Mouse (Mus musculus) forebrain, embryonic 11.5 days (tissue): Measurements from ENCODE around the gene Adh1. TPM values are rescaled to one million over a fixed set of nuclear protein-coding genes. Genes with fewer than 3 reads are reported as not detected.

Experiments
- ATAC-seq: fragments of 200-750 bp; cut with Nextera tagmentation; replicated peaks from 2 replicates; pipeline ENCODE4 v1.8.0; 2017; ENCODE audit warnings: moderate TSS enrichment; ENCODE audit not compliant: low FRiP score
- DNase-seq: peaks from one replicate; pipeline ENCODE4 v3.0.0-alpha.2; 2017; ENCODE audit warnings: low spot score
- H3K27ac ChIP-seq: fragments of 300-500 bp; sonication (generic); 2 replicates; pipeline ENCODE4 v1.5.1; 2014; ENCODE audit warnings: low read depth, low read length
- H3K27me3 ChIP-seq: fragments of 300-500 bp; sonication (generic); 2 replicates; pipeline ENCODE4 v1.6.1; 2014; ENCODE audit warnings: mild to moderate bottlenecking, low read length, mixed read lengths; ENCODE audit not compliant: control insufficient read depth, insufficient read depth
- H3K36me3 ChIP-seq: fragments of 300-500 bp; sonication (generic); 2 replicates; pipeline ENCODE4 v1.6.1; 2014; ENCODE audit warnings: mild to moderate bottlenecking, low read length, moderate library complexity, mixed read lengths; ENCODE audit not compliant: control insufficient read depth, insufficient read depth
- H3K4me1 ChIP-seq: fragments of 300-500 bp; sonication (generic); replicated peaks from 2 replicates; pipeline ENCODE4 v1.6.1; 2014; ENCODE audit warnings: low read length, mixed read lengths; ENCODE audit not compliant: control insufficient read depth, insufficient read depth
- H3K4me2 ChIP-seq: fragments of 300-500 bp; sonication (generic); 2 replicates; pipeline ENCODE4 v1.6.1; 2014; ENCODE audit warnings: low read depth, mild to moderate bottlenecking, low read length, moderate library complexity, mixed read lengths; ENCODE audit not compliant: severe bottlenecking
- H3K4me3 ChIP-seq: fragments of 300-500 bp; sonication (generic); 2 replicates; pipeline ENCODE4 v1.5.1; 2014; ENCODE audit warnings: low read depth, low read length
- H3K9ac ChIP-seq: fragments of 300-500 bp; sonication (generic); 2 replicates; pipeline ENCODE4 v1.6.1; 2014; ENCODE audit warnings: low read length
- H3K9me3 ChIP-seq: fragments of 300-500 bp; sonication (generic); 2 replicates; pipeline ENCODE4 v1.6.1; 2016; ENCODE audit warnings: low read length, mixed read lengths; ENCODE audit not compliant: control insufficient read depth
- WGBS: fragments of 180-500 bp; shearing (Covaris S2); extraction: QIAGEN DNeasy Blood & Tissue Kit; methylation state at CpG from one replicate; pipeline ENCODE4 v1.1.7; 2014; 5-methylcytosine and 5-hydroxymethylcytosine counted together
- polyA plus RNA-seq: library from polyadenylated mRNA; unstranded; fragments of >200 nt; fragmentation: Nextera tagmentation; extraction: Ambion mirVana; gene quantifications from 2 replicates; pipeline ENCODE4 v1.2.1, GENCODE M21; 2014

The Adh1 gene
- 0.16 and 0.44 TPM in 2 replicates for polyA plus RNA-seq

GRCm38 (mm10) chr3:138260721-138261669, at the start of gene Adh1:
Adh1 (plus strand) TSS chr3:138260991.
- 89% methylated on average over 11 of the region's 11 CpGs for WGBS
- Histone ChIP-seq H3K36me3 (no peaks in the 10 kb centered on the region), H3K27me3 (no peaks in the 10 kb centered on the region), H3K27ac (no peak within 1 kb of the TSS), H3K9me3 (no peaks in the 10 kb centered on the region), H3K9ac (no peak within 1 kb of the TSS), H3K4me3 (no peak within 1 kb of the TSS), H3K4me2 (no peak within 1 kb of the TSS), H3K4me1 (no peaks in the 10 kb centered on the region)
- ATAC-seq (no peak), DNase-seq (no peak)

- ATAC-seq (no peak), DNase-seq (no peak)
- no peak overlapping the region for H3K4me3 ChIP-seq
- H3K27ac ChIP-seq = no peak overlapping the region
- H3K9me3 ChIP-seq = no peaks in the 10 kb centered on the region
- H3K36me3 ChIP-seq = no peaks in the 10 kb centered on the region
- no peak overlapping the region for H3K4me2 ChIP-seq
- no peaks in the 10 kb centered on the region for H3K27me3 ChIP-seq
- 94% methylated on average over 4 of the region's 4 CpGs for WGBS
- H3K9ac ChIP-seq = no peak overlapping the region
- no peaks in the 10 kb centered on the region for H3K4me1 ChIP-seq
These were observed 48.3 kb upstream of the Adh1 start for GRCm38 (mm10) chr3:138212431-138212951.

GRCm38 (mm10) chr3:138215395-138215989, 45.3 kb upstream of the Adh1 start:
- H3K9me3 ChIP-seq = no peaks in the 10 kb centered on the region
- ATAC-seq = peak; percentile 24; the same call in 1 of the 2 replicates
- H3K27me3 ChIP-seq = no peaks in the 10 kb centered on the region
- H3K36me3 ChIP-seq = no peaks in the 10 kb centered on the region
- no peak for DNase-seq
- H3K4me2 ChIP-seq = no peak overlapping the region
- H3K27ac ChIP-seq = no peak overlapping the region
- no peak overlapping the region for H3K9ac ChIP-seq
- no peaks in the 10 kb centered on the region for H3K4me1 ChIP-seq
- 23% methylated on average over 11 of the region's 11 CpGs for WGBS
- no peak overlapping the region for H3K4me3 ChIP-seq

- Histone ChIP-seq H3K4me2 (no peak overlapping the region), H3K9ac (no peak overlapping the region), H3K4me3 (no peak overlapping the region), H3K9me3 (no peaks in the 10 kb centered on the region), H3K36me3 (no peaks in the 10 kb centered on the region), H3K27me3 (no peaks in the 10 kb centered on the region), H3K27ac (no peak overlapping the region), H3K4me1 (no peaks in the 10 kb centered on the region)
- whole genome bisulfite sequencing = 82% methylated on average over 8 of the region's 8 CpGs
- DNase-seq = no peak
- no peak for ATAC-seq
These were observed 44.7 kb upstream of the Adh1 start for GRCm38 (mm10) chr3:138216091-138216490.

GRCm38 (mm10) chr3:138217631-138218264, 43.0 kb upstream of the Adh1 start, which contains the start of gene Adh7:
Adh7 (plus strand) TSS chr3:138217760.
- ATAC-seq (no peak), DNase-seq (no peak)
- Histone ChIP-seq H3K4me2 (no peak within 1 kb of the TSS), H3K9ac (no peak within 1 kb of the TSS), H3K4me1 (no peaks in the 10 kb centered on the region), H3K27me3 (no peaks in the 10 kb centered on the region), H3K4me3 (no peak within 1 kb of the TSS), H3K27ac (no peak within 1 kb of the TSS), H3K9me3 (no peaks in the 10 kb centered on the region), H3K36me3 (no peaks in the 10 kb centered on the region)
- 84% methylated on average over 10 of the region's 10 CpGs for WGBS

GRCm38 (mm10) chr3:138221116-138221515, 39.7 kb upstream of the Adh1 start:
- no peak for DNase-seq
- ATAC-seq = no peak
- H3K4me3 ChIP-seq = no peak overlapping the region
- H3K9me3 ChIP-seq = no peaks in the 10 kb centered on the region
- H3K36me3 ChIP-seq = no peaks in the 10 kb centered on the region
- no peak overlapping the region for H3K9ac ChIP-seq
- WGBS = 93% methylated on average over 11 of the region's 11 CpGs
- no peaks in the 10 kb centered on the region for H3K4me1 ChIP-seq
- H3K4me2 ChIP-seq = no peak overlapping the region
- H3K27ac ChIP-seq = no peak overlapping the region
- no peaks in the 10 kb centered on the region for H3K27me3 ChIP-seq

- ATAC-seq (no peak), DNase-seq (no peak)
- no peaks in the 10 kb centered on the region for H3K4me1 ChIP-seq
- no peaks in the 10 kb centered on the region for H3K27me3 ChIP-seq
- no peak overlapping the region for H3K4me3 ChIP-seq
- no peak overlapping the region for H3K27ac ChIP-seq
- H3K4me2 ChIP-seq = no peak overlapping the region
- H3K36me3 ChIP-seq = no peaks in the 10 kb centered on the region
- no peaks in the 10 kb centered on the region for H3K9me3 ChIP-seq
- H3K9ac ChIP-seq = no peak overlapping the region
- WGBS = 79% methylated on average over 4 of the region's 4 CpGs
These were observed 38.3 kb upstream of the Adh1 start for GRCm38 (mm10) chr3:138222511-138222910.

GRCm38 (mm10) chr3:138222952-138223351, 37.8 kb upstream of the Adh1 start:
- peak; percentile 80 for ATAC-seq
- H3K4me2 ChIP-seq = no peak overlapping the region
- H3K4me3 ChIP-seq = no peak overlapping the region
- no peaks in the 10 kb centered on the region for H3K9me3 ChIP-seq
- no peak overlapping the region for H3K27ac ChIP-seq
- no peak overlapping the region for H3K9ac ChIP-seq
- H3K36me3 ChIP-seq = no peaks in the 10 kb centered on the region
- no peaks in the 10 kb centered on the region for H3K4me1 ChIP-seq
- H3K27me3 ChIP-seq = no peaks in the 10 kb centered on the region
- DNase-seq = no peak
- 53% methylated on average over 5 of the region's 5 CpGs for WGBS
